Mouse (Mus musculus): ENCODE measurements around the gene Map7.
A peak's percentile ranks its signal among the peaks of the same experiment; 100 is the strongest.

Gene Map7

DNA sequence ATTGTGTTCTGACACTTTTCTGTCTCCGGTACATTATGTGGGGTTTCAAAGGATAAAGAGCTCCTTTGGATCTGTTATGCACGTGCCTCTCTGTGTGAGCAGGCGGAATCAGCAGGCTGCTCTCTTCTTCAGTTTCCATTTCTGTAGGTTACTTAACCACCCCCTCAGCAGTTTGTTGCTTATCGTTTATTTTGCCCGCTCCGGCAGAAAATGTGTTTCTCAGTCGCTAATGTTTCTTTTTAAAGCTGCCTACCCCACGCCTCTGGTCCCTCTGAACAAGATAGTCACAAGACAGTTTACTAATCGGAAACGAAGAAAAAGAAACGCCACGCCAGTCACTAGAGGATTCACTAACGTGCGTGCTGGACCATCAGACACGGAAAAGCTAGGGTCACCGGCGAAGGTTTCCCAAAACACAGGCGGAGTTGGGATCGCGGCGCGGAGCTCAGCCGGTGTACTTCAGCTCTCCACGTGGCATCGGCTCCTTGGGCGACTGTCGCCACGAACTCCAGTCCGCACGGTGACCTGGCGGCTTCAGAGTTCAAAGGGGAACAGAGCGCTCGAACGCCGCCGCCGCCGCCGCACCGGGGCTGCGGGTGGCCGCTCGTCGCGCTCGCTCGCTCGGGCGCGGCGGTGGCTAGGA, at the start of gene Map7:
Gene Map7, plus strand, starts transcription at position 342 of the 643 bp plus-strand sequence.
- peak; percentile 37 for DNase-seq (ENCODE audit: low read depth)

- no peak for DNase-seq (ENCODE audit: low read depth)
Observed at GRCm38 (mm10) chr10:20101456-20101855, 46.8 kb upstream of the Map7 start.

GRCm38 (mm10) chr10:20104271-20104931, 43.9 kb upstream of the Map7 start:
- peak; percentile 64 for DNase-seq (ENCODE audit: low read depth)

DNA sequence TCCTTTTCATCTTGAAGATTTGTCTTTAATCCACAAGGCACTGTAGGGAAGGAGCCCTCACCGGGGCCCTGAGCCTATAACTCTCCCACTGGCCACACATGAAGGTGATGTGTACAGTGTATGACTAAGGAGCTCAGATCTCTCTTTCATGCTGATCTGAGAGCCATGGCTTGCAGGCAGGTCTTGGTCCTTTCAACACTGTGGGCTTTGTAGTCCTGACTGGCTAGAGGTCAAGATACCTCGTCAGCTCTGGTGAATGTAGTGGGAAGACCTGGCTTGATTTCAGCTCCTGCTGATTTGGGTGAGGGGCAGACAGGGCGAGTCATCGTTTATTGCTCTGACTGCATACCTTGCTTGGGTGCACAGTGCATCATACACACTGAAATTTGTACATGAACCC, 42.7 kb upstream of the Map7 start:
- DNase-seq (ENCODE audit: low read depth): no peak

- DNase-seq (ENCODE audit: low read depth): no peak
Observed at GRCm38 (mm10) chr10:20107031-20107430, 41.2 kb upstream of the Map7 start.

GRCm38 (mm10) chr10:20111508-20111907, 36.8 kb upstream of the Map7 start:
- DNase-seq (ENCODE audit: low read depth): no peak

DNA sequence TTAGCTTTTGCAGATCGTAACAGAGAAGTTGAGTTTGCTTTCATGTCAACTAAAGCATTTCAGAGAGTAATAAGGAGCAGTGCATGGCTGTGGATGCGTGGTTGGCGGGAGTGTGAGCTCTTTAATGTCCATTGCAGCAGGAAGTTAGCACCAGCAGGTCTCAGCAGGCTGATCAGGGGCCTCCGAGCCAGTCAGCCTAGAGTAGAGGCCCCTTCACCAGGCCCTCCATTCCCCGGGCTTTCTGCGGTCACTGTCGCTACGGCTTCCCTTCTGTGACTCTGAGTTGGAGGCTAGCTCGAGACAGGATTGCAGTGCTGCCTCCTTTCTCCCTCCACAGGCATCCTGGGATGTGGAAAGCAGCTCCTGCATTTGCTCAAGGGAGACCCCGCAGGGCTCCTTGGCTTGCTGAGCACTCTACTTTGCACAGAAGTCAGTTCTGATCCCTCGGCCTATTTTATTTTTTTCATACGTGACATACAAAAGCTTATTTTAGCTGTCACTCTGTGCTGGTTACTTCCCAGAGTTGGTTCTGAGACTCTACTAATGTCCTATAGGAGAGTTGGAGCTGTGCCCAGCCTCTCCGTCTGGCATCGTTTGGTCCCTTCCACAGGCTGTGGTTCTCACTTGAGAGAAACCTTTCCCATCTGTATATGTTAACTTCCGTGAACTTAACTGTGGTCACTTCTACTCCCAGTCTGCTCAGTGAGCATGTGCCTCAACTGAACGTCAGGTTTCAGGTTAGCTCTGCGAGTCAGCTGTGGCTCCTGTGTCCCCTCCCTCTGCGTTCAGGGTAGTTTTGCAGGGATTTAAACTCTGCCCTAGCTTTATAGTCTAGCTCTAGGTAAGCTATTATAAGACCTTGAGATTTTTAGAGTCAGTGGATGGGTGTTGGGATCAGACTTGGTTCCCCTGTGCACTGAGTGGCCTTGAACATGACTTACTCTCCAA, 36.0 kb upstream of the Map7 start:
- no peak for DNase-seq (ENCODE audit: low read depth)

DNA sequence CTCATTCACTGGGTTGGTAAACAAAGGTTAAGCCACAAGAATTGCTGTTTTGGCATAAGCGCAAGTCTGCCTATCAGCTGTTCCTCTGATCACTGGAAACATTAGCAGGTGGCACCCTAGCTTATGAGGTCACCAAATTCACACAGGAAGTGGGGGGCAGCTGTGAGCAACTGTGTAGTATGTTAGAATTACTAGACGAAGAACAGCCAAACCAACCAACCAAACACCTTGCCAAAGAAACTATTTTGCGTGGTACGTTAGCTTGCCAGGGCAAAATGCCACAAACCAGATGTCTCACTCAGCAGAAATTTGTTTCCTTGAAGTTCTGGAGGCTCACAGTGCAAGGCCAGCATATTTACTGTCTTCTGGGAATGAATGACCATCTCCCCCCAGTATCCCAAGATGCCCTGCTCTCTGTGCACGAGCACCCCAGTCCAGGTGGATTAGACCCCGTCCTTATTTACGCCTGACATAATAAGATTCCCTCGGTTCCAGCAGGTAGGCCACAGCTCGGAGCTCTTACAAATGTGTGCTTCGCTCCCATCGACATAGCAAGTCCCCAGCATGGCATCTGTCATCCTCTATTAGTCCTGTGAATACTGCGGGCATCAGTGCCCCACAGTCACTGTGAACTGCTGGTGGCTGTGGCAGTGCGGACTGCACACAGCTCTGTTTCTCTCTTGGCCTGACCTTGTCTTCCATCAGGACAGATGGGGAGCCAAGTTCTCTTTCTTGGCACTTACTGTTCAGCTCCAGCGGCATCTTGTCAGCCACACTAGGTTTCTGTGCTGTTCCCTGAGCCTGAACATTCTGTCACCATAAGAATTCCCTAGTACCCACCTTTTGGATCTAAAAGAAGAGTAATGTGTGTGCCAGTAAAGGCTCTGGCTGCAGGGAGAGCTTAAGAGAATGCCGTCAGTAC, 28.5 kb upstream of the Map7 start:
- peak; percentile 63 for DNase-seq (ENCODE audit: low read depth)

DNA sequence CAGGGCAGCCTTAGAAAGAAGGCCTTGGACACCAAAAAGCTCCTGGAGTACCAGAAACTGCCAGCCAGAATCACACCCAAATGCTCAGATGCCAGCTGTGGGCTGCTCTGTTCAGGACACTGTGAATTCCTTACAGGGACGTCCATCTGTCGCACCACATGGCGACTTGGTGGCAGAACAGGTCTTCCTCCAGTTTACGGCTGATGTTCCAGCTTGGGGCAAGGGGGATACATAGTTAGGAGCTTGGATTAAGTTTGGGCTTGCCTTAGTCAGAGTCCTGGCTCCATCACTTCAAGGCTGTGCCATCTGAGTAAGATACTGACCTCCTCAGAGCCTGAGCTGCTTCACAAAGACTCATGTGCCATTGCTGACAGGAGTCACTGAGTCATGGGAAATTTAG, 26.3 kb upstream of the Map7 start:
- DNase-seq (ENCODE audit: low read depth): no peak

DNA sequence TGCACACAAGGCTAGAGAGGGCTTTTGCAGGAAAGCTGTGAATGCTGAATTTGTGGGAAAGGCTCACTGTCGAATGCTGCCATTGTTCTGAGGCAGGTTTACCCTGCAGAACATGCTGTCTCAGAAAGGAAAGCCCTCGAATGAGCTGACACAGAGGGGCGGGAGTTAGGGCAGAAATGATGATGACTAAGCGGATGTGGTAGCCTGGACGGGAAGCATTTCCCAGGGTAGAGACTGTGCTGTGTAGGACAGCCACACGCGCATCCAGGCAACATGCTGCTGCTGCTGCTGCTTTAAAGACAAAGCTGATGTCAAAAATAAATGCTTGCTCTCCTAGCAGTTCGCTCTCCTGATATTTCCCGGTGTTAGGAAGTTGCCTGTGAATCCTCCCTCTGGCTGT, 24.9 kb upstream of the Map7 start:
- peak; percentile 63 for DNase-seq (ENCODE audit: low read depth)

GRCm38 (mm10) chr10:20124576-20124975, 23.7 kb upstream of the Map7 start:
- no peak for DNase-seq (ENCODE audit: low read depth)

GRCm38 (mm10) chr10:20125226-20125625, 23.0 kb upstream of the Map7 start:
- DNase-seq (ENCODE audit: low read depth): peak; percentile 77

GRCm38 (mm10) chr10:20132933-20133652, 15.2 kb upstream of the Map7 start:
- DNase-seq (ENCODE audit: low read depth): no peak

- DNase-seq (ENCODE audit: low read depth): no peak
Observed at GRCm38 (mm10) chr10:20135350-20136058, 12.8 kb upstream of the Map7 start.

DNA sequence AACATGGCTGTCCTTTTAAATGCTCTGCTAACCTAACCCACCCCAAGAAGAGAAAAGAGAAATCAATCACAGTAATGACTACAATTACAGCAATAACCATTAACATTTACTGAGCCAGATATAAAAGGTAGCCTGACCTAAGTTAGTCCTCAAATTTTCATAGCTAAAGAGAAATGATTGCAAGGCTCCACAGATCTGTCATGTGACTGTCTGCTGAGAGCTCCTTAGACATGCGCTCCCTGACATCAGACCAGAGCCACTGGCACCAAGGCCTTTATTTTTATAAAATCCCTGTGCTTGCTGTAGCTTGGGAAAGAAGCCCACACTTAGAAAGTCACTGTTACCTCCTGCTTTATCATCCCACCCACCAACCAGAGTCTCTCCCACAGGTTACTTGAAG, 11.8 kb upstream of the Map7 start:
- DNase-seq (ENCODE audit: low read depth): no peak

- DNase-seq (ENCODE audit: low read depth): no peak
Observed at GRCm38 (mm10) chr10:20141376-20141775, 6.9 kb upstream of the Map7 start.

GRCm38 (mm10) chr10:20148773-20149120, 476 bp downstream of the Map7 start:
- DNase-seq (ENCODE audit: low read depth): peak; percentile 68

GRCm38 (mm10) chr10:20149121-20149834, 1.0 kb downstream of the Map7 start:
- no peak for DNase-seq (ENCODE audit: low read depth)

DNA sequence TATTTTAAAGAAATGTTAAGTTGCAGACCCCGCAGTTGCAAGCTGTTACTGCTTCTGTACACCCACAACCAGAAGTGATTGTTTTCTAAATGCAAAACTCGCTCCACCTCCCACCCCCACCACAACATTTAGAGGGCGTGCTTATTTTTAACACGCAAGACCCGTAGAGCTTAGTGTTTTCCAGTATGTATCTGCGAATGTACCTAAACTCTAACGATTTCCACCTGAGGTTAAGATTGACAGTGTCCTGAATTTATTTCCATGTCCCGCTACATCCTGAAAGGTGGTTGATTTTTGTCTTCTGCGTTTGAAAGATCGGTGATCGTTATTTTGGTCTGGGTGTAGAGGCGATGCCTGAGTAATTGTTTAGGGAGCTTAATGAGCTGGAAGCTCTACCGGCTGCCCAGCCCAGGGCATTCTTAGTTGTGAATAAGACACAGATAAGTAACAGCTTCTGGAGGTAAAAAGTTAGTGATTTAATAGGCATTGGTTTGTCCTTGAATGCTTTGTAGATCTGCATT, 1.6 kb downstream of the Map7 start:
- DNase-seq (ENCODE audit: low read depth): peak; percentile 53

- no peak for DNase-seq (ENCODE audit: low read depth)
Observed at GRCm38 (mm10) chr10:20152131-20152530, 3.9 kb downstream of the Map7 start.

All from induced T-regulatory cell, adult 2 months (primary cell).